Mouse (Mus musculus) hindlimb bud, embryonic 11.5 days (tissue): ENCODE results near the gene Kctd21.

Experiments
- DNase-seq: peaks from one replicate; pipeline ENCODE4 v3.0.0-alpha.2; 2012; ENCODE audit warnings: low read depth, low spot score; ENCODE audit errors: extremely low spot score

The Kctd21 gene

GRCm38 (mm10) chr7:97347464-97347863, 15.3 kb downstream of the Kctd21 start:
- DNase-seq: no peak

DNA sequence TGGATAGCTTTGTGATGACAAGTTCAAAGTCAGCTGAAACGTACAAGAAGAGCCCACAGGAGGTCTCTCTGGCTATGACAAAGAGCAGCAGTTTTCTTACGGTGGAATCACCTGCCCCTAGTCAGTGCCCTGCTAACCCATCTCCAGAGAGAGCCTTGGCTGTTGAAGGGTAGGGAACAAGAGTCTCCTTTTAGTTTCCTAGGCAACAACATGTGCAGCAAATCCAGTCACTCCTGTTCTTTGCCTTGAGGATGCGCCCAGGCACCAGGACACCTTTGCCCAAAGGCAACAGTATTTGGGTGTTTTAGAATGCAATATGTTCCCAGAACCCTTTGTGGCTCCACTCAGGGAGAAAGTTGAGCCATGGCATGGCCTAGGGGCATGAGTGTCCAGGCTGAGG, 16.2 kb downstream of the Kctd21 start:
- no peak for DNase-seq

DNA sequence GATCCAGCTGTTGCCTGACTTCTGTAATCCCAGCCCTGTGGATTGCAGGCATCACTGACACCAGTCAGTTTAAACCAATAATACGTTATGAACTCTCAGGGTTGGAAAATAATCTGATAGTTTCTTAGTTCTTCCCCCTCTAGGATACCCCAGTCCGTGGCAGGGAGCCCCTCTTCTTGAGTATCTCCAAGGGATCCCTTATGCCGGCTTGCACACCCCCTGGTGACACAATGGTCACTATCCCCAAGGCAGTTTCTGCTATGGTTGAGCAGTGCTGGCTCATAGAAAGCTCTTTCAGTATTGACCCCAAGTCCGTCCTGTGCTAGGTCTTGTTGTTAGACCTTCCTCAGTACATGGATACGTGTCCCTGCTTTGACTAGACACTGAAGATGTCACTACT, 16.7 kb downstream of the Kctd21 start:
- DNase-seq: no peak

DNA sequence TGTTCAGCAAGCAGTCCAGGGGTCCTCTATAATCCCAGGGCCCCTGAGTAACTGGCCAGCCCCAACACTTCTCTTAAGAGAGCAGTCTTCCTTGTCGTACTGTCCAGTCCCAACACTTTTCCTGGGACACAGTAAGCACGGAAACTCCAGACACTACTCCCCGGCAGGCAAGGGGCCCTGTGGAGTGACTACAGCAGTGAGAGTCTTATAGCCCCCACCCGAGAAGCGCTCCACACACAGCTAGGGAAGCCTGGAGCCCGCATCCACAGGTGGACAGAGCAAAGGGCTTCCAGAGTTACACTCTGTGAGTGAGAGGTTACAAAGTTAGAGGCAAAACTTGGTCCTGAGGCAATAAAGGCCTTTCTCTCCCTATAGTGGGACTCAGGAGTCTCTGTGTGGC, 17.3 kb downstream of the Kctd21 start:
- DNase-seq: no peak

DNA sequence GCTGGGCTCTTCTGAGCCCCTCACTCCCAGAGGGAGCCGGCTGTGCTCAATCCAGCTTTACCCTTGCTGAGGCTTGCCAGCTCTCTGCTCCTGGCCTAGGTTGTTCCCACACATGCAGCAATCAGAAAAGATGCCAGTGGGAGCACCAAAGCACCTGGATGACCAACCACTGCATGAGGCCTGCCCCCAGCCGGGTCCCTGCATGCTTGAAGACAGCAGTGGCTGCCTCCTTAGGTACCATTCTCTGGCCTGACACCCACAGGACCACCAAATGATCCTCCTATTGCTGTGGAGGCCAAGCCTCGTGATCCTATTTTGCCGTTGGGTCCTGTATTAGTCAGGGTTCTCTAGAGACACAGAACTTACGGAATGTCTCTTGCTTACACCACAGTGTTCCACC, 18.8 kb downstream of the Kctd21 start:
- DNase-seq: no peak

GRCm38 (mm10) chr7:97351792-97352513, 19.8 kb downstream of the Kctd21 start:
- DNase-seq: no peak

GRCm38 (mm10) chr7:97353356-97353755, 21.2 kb downstream of the Kctd21 start:
- DNase-seq: no peak

DNA sequence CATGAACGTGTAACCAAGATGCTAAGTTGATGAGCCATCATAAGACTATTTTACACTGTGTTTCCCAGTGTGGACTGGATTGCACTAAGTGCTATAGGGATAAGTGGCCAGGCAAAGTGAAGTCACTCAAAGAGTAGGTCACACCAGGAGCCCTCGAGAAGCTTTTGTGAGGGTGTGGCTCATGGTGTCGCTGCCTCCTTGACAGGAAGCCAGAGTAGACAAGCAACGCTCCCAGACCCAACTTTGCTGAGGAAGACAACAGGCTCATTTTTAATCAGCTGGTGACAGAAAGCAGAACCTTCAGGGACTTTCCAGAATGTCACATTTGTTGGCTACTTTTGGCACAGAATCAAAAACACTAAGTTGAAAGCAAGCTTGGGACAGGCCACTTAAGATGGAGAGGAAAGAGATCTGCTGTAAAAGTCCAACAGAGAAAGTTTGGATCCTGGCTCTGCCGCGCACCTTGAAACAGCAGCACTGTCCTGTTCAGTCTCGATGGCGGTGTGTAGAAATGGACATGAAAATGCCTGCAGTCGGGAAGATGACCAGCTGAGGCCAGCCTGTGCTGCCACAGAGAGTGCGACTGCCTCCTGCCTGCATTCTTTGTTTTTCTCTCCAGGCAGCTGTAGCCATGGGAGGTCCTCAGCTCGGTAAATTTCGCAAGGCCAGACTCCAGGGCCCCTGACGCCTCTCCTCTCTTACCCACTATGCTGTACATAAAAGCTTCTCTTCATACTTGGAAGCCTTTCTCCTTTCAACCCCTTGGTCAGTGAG, 23.1 kb downstream of the Kctd21 start:
- no peak for DNase-seq

DNA sequence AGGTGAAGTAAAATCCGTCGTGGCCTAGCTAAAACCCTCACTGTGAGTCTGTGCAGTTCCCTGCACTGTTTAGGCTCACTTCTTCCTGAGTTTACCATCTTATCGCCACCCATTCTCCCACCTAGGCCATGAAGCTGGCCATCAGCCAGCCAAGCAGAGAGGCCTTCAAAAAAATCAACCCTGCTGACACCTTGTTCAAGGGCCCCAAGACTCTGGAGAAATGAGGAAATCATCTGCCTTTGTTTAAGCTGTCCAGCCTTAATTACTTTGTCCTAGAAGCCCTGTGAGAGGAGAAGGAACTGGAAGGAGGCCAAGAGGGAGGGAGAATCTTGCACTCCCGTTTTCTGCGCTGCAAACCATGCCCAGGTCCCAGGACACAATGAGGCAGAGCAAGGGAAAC, 24.1 kb downstream of the Kctd21 start:
- no peak for DNase-seq

DNA sequence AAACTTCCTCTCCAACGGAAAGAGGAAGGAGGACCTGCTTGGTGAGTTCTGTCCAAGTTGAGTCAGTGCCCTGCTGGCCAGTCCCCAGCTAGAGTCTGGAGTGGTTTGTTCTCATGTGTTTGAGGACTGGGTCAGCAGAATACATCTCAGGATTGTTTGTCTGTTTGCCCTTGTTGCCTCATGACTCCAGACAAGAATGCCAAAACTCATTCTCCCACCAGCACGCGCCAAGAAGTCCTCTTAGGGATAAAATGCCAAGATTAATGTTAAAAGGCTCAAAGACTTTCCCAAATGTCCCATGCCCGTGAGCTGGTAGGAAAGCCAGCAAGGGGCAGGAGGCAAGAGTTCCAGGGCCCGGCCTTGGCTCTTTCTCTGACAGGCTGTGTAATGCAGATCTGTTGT, 24.7 kb downstream of the Kctd21 start:
- no peak for DNase-seq

DNA sequence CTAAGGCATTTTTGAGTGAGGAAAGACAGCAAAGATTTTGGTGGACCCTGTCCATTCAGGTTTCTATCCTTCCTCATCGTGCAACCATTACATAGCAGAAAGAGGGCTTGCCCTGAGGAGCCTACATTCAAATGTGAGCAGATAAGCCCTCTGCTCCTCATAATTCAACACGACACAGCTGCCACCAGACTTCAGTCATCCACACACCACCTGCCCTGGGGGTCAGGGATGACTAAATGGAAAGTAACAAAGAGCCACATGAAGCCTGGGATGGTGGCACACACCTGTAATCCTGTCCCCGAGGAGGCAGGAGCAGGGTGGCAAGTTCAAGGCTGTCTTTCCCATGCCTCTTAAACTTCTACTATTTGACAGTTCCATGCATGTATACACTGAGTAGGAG, 25.7 kb downstream of the Kctd21 start:
- DNase-seq: no peak

- no peak for DNase-seq
Measured at GRCm38 (mm10) chr7:97358347-97358746, 26.2 kb downstream of the Kctd21 start.

GRCm38 (mm10) chr7:97360166-97360565, 28.0 kb downstream of the Kctd21 start:
- no peak for DNase-seq

- no peak for DNase-seq
Measured at GRCm38 (mm10) chr7:97360955-97361354, 28.8 kb downstream of the Kctd21 start.

- no peak for DNase-seq
Measured at GRCm38 (mm10) chr7:97361467-97361866, 29.3 kb downstream of the Kctd21 start.

DNA sequence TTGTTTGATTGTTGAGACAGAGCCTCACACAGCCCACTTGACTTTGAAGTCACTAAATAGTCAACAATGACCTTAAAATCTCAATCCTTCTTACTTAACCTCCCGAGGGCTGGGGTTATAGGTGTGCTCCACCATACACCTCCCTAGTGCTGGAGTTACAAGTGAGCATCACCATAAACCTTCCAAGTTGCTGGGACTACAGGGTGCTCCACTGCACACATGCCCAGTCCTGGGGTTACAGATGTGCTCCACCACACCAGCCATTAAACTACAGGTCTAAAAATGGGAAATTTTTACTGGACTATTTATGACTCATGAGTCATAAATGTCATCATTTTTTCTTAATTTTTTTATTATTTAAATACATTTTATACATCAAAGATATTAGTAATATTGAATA, 33.8 kb downstream of the Kctd21 start:
- DNase-seq: no peak

GRCm38 (mm10) chr7:97375101-97375500, 43.0 kb downstream of the Kctd21 start:
- DNase-seq: no peak

GRCm38 (mm10) chr7:97375906-97376305, 43.8 kb downstream of the Kctd21 start:
- DNase-seq: no peak

GRCm38 (mm10) chr7:97379304-97379703, 47.2 kb downstream of the Kctd21 start:
- DNase-seq: no peak

GRCm38 (mm10) chr7:97380500-97381123, 48.5 kb downstream of the Kctd21 start:
- no peak for DNase-seq

DNA sequence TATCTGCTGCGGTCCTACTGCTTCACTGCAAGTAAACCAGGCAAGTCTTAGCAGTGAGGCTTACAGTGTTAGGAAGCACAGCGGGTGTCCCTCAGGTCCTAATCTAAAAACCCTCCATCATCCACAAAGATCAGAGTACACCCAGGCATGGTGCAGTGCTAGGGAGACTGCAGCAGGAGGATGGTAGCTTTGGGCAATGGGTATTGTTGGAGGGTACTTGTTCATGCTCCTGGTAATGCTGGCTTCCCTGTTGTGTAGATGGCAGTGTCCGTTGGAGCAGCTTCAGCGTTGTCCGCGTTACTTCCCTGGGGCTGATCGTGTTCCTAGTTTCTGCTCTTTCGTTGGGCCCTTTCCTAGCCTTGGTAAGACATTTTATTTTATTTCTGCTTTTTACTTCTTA, 50.5 kb downstream of the Kctd21 start:
- no peak for DNase-seq

GRCm38 (mm10) chr7:97383496-97384132, 51.5 kb downstream of the Kctd21 start:
- DNase-seq: no peak
